Mouse (Mus musculus): ENCODE data around the gene Gabra4. TPM values are rescaled to one million over a fixed set of nuclear protein-coding genes. Genes with fewer than 3 reads are reported as not detected.
"Not testable (repeated sequence)": the region's sequence is repeated elsewhere in the genome, so short reads cannot be mapped to it uniquely, and the experiment has no call there.

The Gabra4 gene
- polyA plus RNA-seq, 1 experiment from 2014 or later: 6.8 TPM

- ATAC-seq (ENCODE audit: insufficient number of reproducible peaks, insufficient read depth, low FRiP score, low TSS enrichment): no peak
- 76% methylated on average over 4 of the region's 4 CpGs for WGBS
- Histone ChIP-seq H3K4me2 (replicated peaks) (no peak overlapping the region), H3K9me3 (no peaks in the 10 kb centered on the region), H3K27ac (no peak overlapping the region), H3K4me1 (no peaks in the 10 kb centered on the region), H3K9ac (no peak overlapping the region), H3K27me3 (no peaks in the 10 kb centered on the region), H3K4me3 (no peak overlapping the region), H3K36me3 (no peaks in the 10 kb centered on the region)
These were observed 41.4 kb downstream of the Gabra4 start for GRCm38 (mm10) chr5:71616734-71617133.

GRCm38 (mm10) chr5:71614311-71614710 is 43.8 kb downstream of the Gabra4 start:
- Histone ChIP-seq H3K9me3 (no peaks in the 10 kb centered on the region), H3K4me1 (no peaks in the 10 kb centered on the region), H3K27me3 (no peaks in the 10 kb centered on the region), H3K4me3 (no peak overlapping the region), H3K9ac (no peak overlapping the region), H3K36me3 (no peaks in the 10 kb centered on the region), H3K27ac (no peak overlapping the region), H3K4me2 (replicated peaks) (no peak overlapping the region)
- 93% methylated on average over 1 of the region's 1 CpGs for WGBS
- no peak for ATAC-seq (ENCODE audit: insufficient number of reproducible peaks, insufficient read depth, low FRiP score, low TSS enrichment)

- no peak overlapping the region for H3K27ac ChIP-seq
- H3K9ac ChIP-seq: no peak overlapping the region
- H3K4me1 ChIP-seq: no peaks in the 10 kb centered on the region
- H3K27me3 ChIP-seq: no peaks in the 10 kb centered on the region
- H3K4me2 ChIP-seq (replicated peaks): no peak overlapping the region
- no peak for ATAC-seq (ENCODE audit: insufficient number of reproducible peaks, insufficient read depth, low FRiP score, low TSS enrichment)
- no peaks in the 10 kb centered on the region for H3K36me3 ChIP-seq
- H3K4me3 ChIP-seq: no peak overlapping the region
- WGBS: 78% methylated on average over 1 of the region's 1 CpGs
- no peaks in the 10 kb centered on the region for H3K9me3 ChIP-seq
These were observed 49.4 kb downstream of the Gabra4 start for GRCm38 (mm10) chr5:71608735-71609134.

GRCm38 (mm10) chr5:71606907-71607306 is 51.2 kb downstream of the Gabra4 start:
- Histone ChIP-seq H3K36me3 (no peaks in the 10 kb centered on the region), H3K27ac (no peak overlapping the region), H3K4me1 (no peaks in the 10 kb centered on the region), H3K4me3 (no peak overlapping the region), H3K9me3 (no peaks in the 10 kb centered on the region), H3K9ac (no peak overlapping the region), H3K4me2 (replicated peaks) (no peak overlapping the region), H3K27me3 (no peaks in the 10 kb centered on the region)
- no peak for ATAC-seq (ENCODE audit: insufficient number of reproducible peaks, insufficient read depth, low FRiP score, low TSS enrichment)
- WGBS: 85% methylated on average over 4 of the region's 4 CpGs

- H3K27ac ChIP-seq: no peak overlapping the region
- H3K9me3 ChIP-seq: no peaks in the 10 kb centered on the region
- no peak overlapping the region for H3K9ac ChIP-seq
- no peak overlapping the region for H3K4me2 ChIP-seq (replicated peaks)
- 46% methylated on average over 8 of the region's 8 CpGs for WGBS
- ATAC-seq (ENCODE audit: insufficient number of reproducible peaks, insufficient read depth, low FRiP score, low TSS enrichment): no peak
- no peaks in the 10 kb centered on the region for H3K4me1 ChIP-seq
- no peak overlapping the region for H3K4me3 ChIP-seq
- H3K27me3 ChIP-seq: no peaks in the 10 kb centered on the region
- no peaks in the 10 kb centered on the region for H3K36me3 ChIP-seq
These were observed 53.9 kb downstream of the Gabra4 start for GRCm38 (mm10) chr5:71604128-71604690.

GRCm38 (mm10) chr5:71595321-71595720 is 62.8 kb downstream of the Gabra4 start:
- no peak overlapping the region for H3K4me2 ChIP-seq (replicated peaks)
- H3K9me3 ChIP-seq: no peaks in the 10 kb centered on the region
- H3K36me3 ChIP-seq: no peaks in the 10 kb centered on the region
- WGBS: 86% methylated on average over 2 of the region's 2 CpGs
- no peak overlapping the region for H3K9ac ChIP-seq
- ATAC-seq (ENCODE audit: insufficient number of reproducible peaks, insufficient read depth, low FRiP score, low TSS enrichment): no peak
- no peaks in the 10 kb centered on the region for H3K27me3 ChIP-seq
- H3K27ac ChIP-seq: no peak overlapping the region
- H3K4me3 ChIP-seq: no peak overlapping the region
- no peaks in the 10 kb centered on the region for H3K4me1 ChIP-seq

- H3K9ac ChIP-seq: no peak overlapping the region
- WGBS: 82% methylated on average over 2 of the region's 2 CpGs
- H3K36me3 ChIP-seq: no peaks in the 10 kb centered on the region
These were observed 64.3 kb downstream of the Gabra4 start for GRCm38 (mm10) chr5:71593745-71594255.

GRCm38 (mm10) chr5:71571646-71572237 is 86.4 kb downstream of the Gabra4 start:
- no peak for ATAC-seq (ENCODE audit: insufficient number of reproducible peaks, insufficient read depth, low FRiP score, low TSS enrichment)
- H3K4me1 ChIP-seq: no peaks in the 10 kb centered on the region
- WGBS: 69% methylated on average over 9 of the region's 9 CpGs

More at GRCm38 (mm10) chr5:71593745-71594255, 64.3 kb downstream of the Gabra4 start:
- no peak overlapping the region for H3K27ac ChIP-seq
- H3K4me2 ChIP-seq (replicated peaks): no peak overlapping the region
- no peaks in the 10 kb centered on the region for H3K4me1 ChIP-seq
- no peaks in the 10 kb centered on the region for H3K27me3 ChIP-seq
- no peak overlapping the region for H3K4me3 ChIP-seq
- no peaks in the 10 kb centered on the region for H3K9me3 ChIP-seq
- ATAC-seq (ENCODE audit: insufficient number of reproducible peaks, insufficient read depth, low FRiP score, low TSS enrichment): no peak

GRCm38 (mm10) chr5:71548079-71548478 is 110.0 kb downstream of the Gabra4 start, which contains the start of gene Cox7b2:
Cox7b2 (minus strand) TSS chr5:71548205.
- Histone ChIP-seq H3K27me3 (no peaks in the 10 kb centered on the region), H3K4me2 (replicated peaks) (no peak within 1 kb of the TSS), H3K4me1 (no peaks in the 10 kb centered on the region), H3K9ac (no peak within 1 kb of the TSS), H3K4me3 (no peak within 1 kb of the TSS), H3K36me3 (no peaks in the 10 kb centered on the region), H3K9me3 (peaks cover 4% of the 10 kb centered on the region; the same call in 1 of the 2 replicates), H3K27ac (no peak within 1 kb of the TSS)
- ATAC-seq (ENCODE audit: insufficient number of reproducible peaks, insufficient read depth, low FRiP score, low TSS enrichment): no peak
- WGBS: 93% methylated on average over 10 of the region's 10 CpGs

More at GRCm38 (mm10) chr5:71571646-71572237, 86.4 kb downstream of the Gabra4 start:
- Histone ChIP-seq H3K9ac (no peak overlapping the region), H3K4me2 (replicated peaks) (no peak overlapping the region), H3K9me3 (no peaks in the 10 kb centered on the region), H3K4me3 (no peak overlapping the region), H3K27ac (no peak overlapping the region), H3K27me3 (no peaks in the 10 kb centered on the region), H3K36me3 (no peaks in the 10 kb centered on the region)

- no peak for ATAC-seq (ENCODE audit: insufficient number of reproducible peaks, insufficient read depth, low FRiP score, low TSS enrichment)
- Histone ChIP-seq H3K27ac (no peak overlapping the region), H3K4me2 (replicated peaks) (no peak overlapping the region), H3K27me3 (no peaks in the 10 kb centered on the region), H3K9ac (no peak overlapping the region), H3K4me3 (no peak overlapping the region), H3K4me1 (no peaks in the 10 kb centered on the region), H3K36me3 (no peaks in the 10 kb centered on the region), H3K9me3 (peaks cover 4% of the 10 kb centered on the region; the same call in 1 of the 2 replicates)
These were observed 112.6 kb downstream of the Gabra4 start for GRCm38 (mm10) chr5:71545554-71545953.

- not testable (repeated sequence) for H3K9me3 ChIP-seq; H3K4me1 ChIP-seq; ATAC-seq (ENCODE audit: insufficient number of reproducible peaks, insufficient read depth, low FRiP score, low TSS enrichment); H3K27ac ChIP-seq; H3K36me3 ChIP-seq; H3K27me3 ChIP-seq; H3K4me2 ChIP-seq (replicated peaks); H3K9ac ChIP-seq; H3K4me3 ChIP-seq
- 75% methylated on average over 10 of the region's 15 CpGs for WGBS
These were observed 132.6 kb downstream of the Gabra4 start for GRCm38 (mm10) chr5:71525486-71525885.
